Mouse (Mus musculus) embryonic fibroblast, embryonic 13.5 days (primary cell): ENCODE measurements at regions not wholly inside any gene's neighbourhood (a gene's known extent, or its start where the extent isn't known, plus 50 kb on each side); places are given as distances from the start of the nearest gene placed in this dataset.

Experiments
- CTCF ChIP-seq: IDR thresholded peaks from 2 replicates; pipeline ENCODE4 v1.5.1; 2011; ENCODE audit warnings: mild to moderate bottlenecking, control low read depth, low read length, moderate library complexity, borderline replicate concordance; ENCODE audit not compliant: insufficient read depth
- POLR2A ChIP-seq: IDR thresholded peaks from 2 replicates; pipeline ENCODE4 v1.6.1; 2011; ENCODE audit warnings: low read depth, mild to moderate bottlenecking, control low read depth, low read length, moderate library complexity

- no peak for TF ChIP-seq POLR2A
- TF ChIP-seq CTCF, result no peak
Observed at GRCm38 (mm10) chr2:148159028-148159600, 112.3 kb upstream of the Foxa2 start.
